Mouse (Mus musculus) cerebellum, postnatal 4 days (tissue): ENCODE measurements around the gene Tiam1.
"Not testable (repeated sequence)": the region's sequence is repeated elsewhere in the genome, so short reads cannot be mapped to it uniquely, and the experiment has no call there.

Experiments used
- DNase-seq, 2 experiments: peaks; one replicate each; pipeline ENCODE4 v3.0.0; 2022; ENCODE audit warnings: low spot score in 2 of 2, mixed read lengths in 1 of 2

Tiam1 gene

GRCm38 (mm10) chr16:90112577-90113155, 30.9 kb downstream of the Tiam1 start:
- DNase-seq, result no peak

GRCm38 (mm10) chr16:90109500-90109899, 34.1 kb downstream of the Tiam1 start:
- no peak for DNase-seq

- no peak for DNase-seq
These were observed 38.7 kb downstream of the Tiam1 start for GRCm38 (mm10) chr16:90104714-90105459.

- DNase-seq, result no peak
These were observed 39.8 kb downstream of the Tiam1 start for GRCm38 (mm10) chr16:90103726-90104125.

GRCm38 (mm10) chr16:90102596-90102995, 41.0 kb downstream of the Tiam1 start:
- DNase-seq, result no peak

GRCm38 (mm10) chr16:90098191-90098605, 45.4 kb downstream of the Tiam1 start:
- no peak for DNase-seq

- no peak for DNase-seq
These were observed 45.8 kb downstream of the Tiam1 start for GRCm38 (mm10) chr16:90097769-90098168.

- DNase-seq, result no peak
These were observed 47.6 kb downstream of the Tiam1 start for GRCm38 (mm10) chr16:90096011-90096410.

- no peak for DNase-seq
These were observed 50.6 kb downstream of the Tiam1 start for GRCm38 (mm10) chr16:90093015-90093414.

- DNase-seq, result no peak
These were observed 51.7 kb downstream of the Tiam1 start for GRCm38 (mm10) chr16:90091906-90092305.

- DNase-seq, result no peak
These were observed 52.4 kb downstream of the Tiam1 start for GRCm38 (mm10) chr16:90091112-90091720.

GRCm38 (mm10) chr16:90090368-90090767, 53.2 kb downstream of the Tiam1 start:
- DNase-seq, result no peak

- no peak for DNase-seq
These were observed 56.3 kb downstream of the Tiam1 start for GRCm38 (mm10) chr16:90087256-90087655.

- DNase-seq, result no peak
These were observed 57.5 kb downstream of the Tiam1 start for GRCm38 (mm10) chr16:90086111-90086510.

GRCm38 (mm10) chr16:90085580-90085979, 58.0 kb downstream of the Tiam1 start:
- DNase-seq, result no peak

GRCm38 (mm10) chr16:90081125-90081524, 62.4 kb downstream of the Tiam1 start:
- DNase-seq, result peak in 1 of 2 experiments; percentile 25

- DNase-seq, result no peak
These were observed 64.7 kb downstream of the Tiam1 start for GRCm38 (mm10) chr16:90078806-90079381.

- peak in 1 of 2 experiments; percentile 40 for DNase-seq
These were observed 70.1 kb downstream of the Tiam1 start for GRCm38 (mm10) chr16:90073510-90073909.

GRCm38 (mm10) chr16:90072651-90073050, 70.9 kb downstream of the Tiam1 start:
- DNase-seq, result no peak

- not testable (repeated sequence) for DNase-seq
These were observed 72.4 kb downstream of the Tiam1 start for GRCm38 (mm10) chr16:90071125-90071524.

- no peak for DNase-seq
These were observed 73.5 kb downstream of the Tiam1 start for GRCm38 (mm10) chr16:90070104-90070503.

GRCm38 (mm10) chr16:90069197-90069596, 74.4 kb downstream of the Tiam1 start:
- no peak for DNase-seq
